Mouse (Mus musculus) olfactory bulb, adult 2 months (tissue): ENCODE results near the gene Prss57. TPM values are rescaled to one million over a fixed set of nuclear protein-coding genes. Genes with fewer than 3 reads are reported as not detected.
A peak's percentile ranks its signal among the peaks of the same experiment; 100 is the strongest.

Experiments used
- H3K27ac ChIP-seq: fragments of 200-500 bp; 2 replicates; pipeline ENCODE4 v1.5.1; 2012; ENCODE audit warnings: low read depth, low read length; ENCODE audit not compliant: insufficient read depth
- H3K4me1 ChIP-seq: fragments of 200-500 bp; 2 replicates; pipeline ENCODE4 v1.6.1; 2012; ENCODE audit warnings: low read length; ENCODE audit not compliant: control insufficient read depth, insufficient read depth
- H3K4me3 ChIP-seq: fragments of 200-500 bp; 2 replicates; pipeline ENCODE4 v1.5.1; 2012; ENCODE audit warnings: mild to moderate bottlenecking, low read depth, low read length, moderate library complexity; ENCODE audit not compliant: insufficient read depth
- CTCF ChIP-seq: fragments of 200-500 bp; IDR thresholded peaks from 2 replicates; pipeline ENCODE4 v1.5.1; 2012; ENCODE audit warnings: low read depth, mild to moderate bottlenecking, low read length, moderate library complexity; ENCODE audit not compliant: insufficient read depth
- POLR2A ChIP-seq: fragments of 200-500 bp; IDR thresholded peaks from 2 replicates; pipeline ENCODE4 v1.6.1; 2012; ENCODE audit warnings: mild to moderate bottlenecking, low read depth, low read length, moderate library complexity; ENCODE audit not compliant: insufficient read depth
- WGBS: fragments of 180-500 bp; shearing (Covaris S2); methylation state at CpG from one replicate; pipeline ENCODE4 v1.1.7; 2018; 5-methylcytosine and 5-hydroxymethylcytosine counted together
- polyA plus RNA-seq: library from polyadenylated mRNA; stranded (reverse); fragments of >200 nt; gene quantifications from 2 replicates; pipeline ENCODE4 v1.2.4, GENCODE M21; 2012; ENCODE audit warnings: low replicate concordance; ENCODE audit not compliant: missing spikeins, insufficient read depth, insufficient read length

Gene Prss57
- polyA plus RNA-seq, 1 experiment: not detected

DNA sequence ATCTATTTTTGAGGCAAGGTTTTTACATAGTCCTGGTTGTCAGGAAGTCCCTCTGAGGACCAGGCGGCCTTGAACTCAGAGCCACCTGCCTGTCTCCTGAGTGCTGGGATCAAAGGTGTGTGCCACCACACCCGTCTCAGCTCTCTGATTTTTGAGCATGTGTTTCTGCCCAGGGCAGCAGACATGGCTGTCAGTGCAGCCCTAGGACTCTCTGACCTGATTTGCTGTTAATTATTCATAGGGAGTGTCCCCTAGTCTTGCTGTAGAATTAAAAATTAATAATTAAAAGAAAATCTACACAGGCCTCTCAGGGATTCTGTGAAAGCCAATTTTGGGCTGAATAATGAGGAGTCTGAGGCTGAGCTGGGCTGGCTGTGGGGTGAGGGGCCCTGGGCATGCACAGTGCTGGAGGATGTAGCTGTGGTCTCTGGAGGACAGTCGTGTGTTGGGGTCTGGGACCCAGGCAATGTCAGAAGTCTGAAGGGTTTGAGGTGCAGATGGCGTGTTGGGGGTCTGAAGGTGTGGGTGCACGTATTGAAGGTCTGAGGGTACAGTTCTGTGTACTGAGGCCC is 23.6 kb upstream of the Prss57 start:
- Histone ChIP-seq H3K4me3 (no peak overlapping the region), H3K27ac (no peak overlapping the region), H3K4me1 (peaks cover 7% of the 10 kb centered on the region; the same call in 1 of the 2 replicates)
- 92% methylated on average over 5 of the region's 5 CpGs for WGBS
- TF ChIP-seq CTCF (no peak), POLR2A (no peak)

- no peak overlapping the region for H3K4me3 ChIP-seq
- TF ChIP-seq POLR2A: no peak
- TF ChIP-seq CTCF: peak; percentile 92
- WGBS: 26% methylated on average over 15 of the region's 15 CpGs
- H3K4me1 ChIP-seq: peaks cover 21% of the 10 kb centered on the region
- no peak overlapping the region for H3K27ac ChIP-seq
Observed at GRCm38 (mm10) chr10:79811736-79812637, 21.2 kb upstream of the Prss57 start.

- Histone ChIP-seq H3K4me1 (peaks cover 52% of the 10 kb centered on the region), H3K27ac (no peak overlapping the region)
Observed at GRCm38 (mm10) chr10:79808728-79809127, 18.0 kb upstream of the Prss57 start.

GRCm38 (mm10) chr10:79807826-79808225 is 17.1 kb upstream of the Prss57 start:
- no peak for TF ChIP-seq POLR2A
- no peak for TF ChIP-seq CTCF
- WGBS: 58% methylated on average over 11 of the region's 11 CpGs
- Histone ChIP-seq H3K4me3 (no peak overlapping the region), H3K27ac (peak overlapping the region; percentile 32; the same call in 1 of the 2 replicates), H3K4me1 (peaks cover 59% of the 10 kb centered on the region)

More at GRCm38 (mm10) chr10:79808728-79809127, 18.0 kb upstream of the Prss57 start:
- no peak for TF ChIP-seq CTCF
- no peak for TF ChIP-seq POLR2A
- WGBS: 84% methylated on average over 11 of the region's 11 CpGs
- H3K4me3 ChIP-seq: no peak overlapping the region

- WGBS: 84% methylated on average over 10 of the region's 10 CpGs
- peak overlapping the region; percentile 94; the same call in 1 of the 2 replicates for H3K27ac ChIP-seq
- TF ChIP-seq CTCF (no peak), POLR2A (no peak)
- no peak overlapping the region for H3K4me3 ChIP-seq
- H3K4me1 ChIP-seq: peaks cover 63% of the 10 kb centered on the region
Observed at GRCm38 (mm10) chr10:79806972-79807371, 16.2 kb upstream of the Prss57 start.

GRCm38 (mm10) chr10:79806331-79806730 is 15.6 kb upstream of the Prss57 start:
- WGBS: 88% methylated on average over 9 of the region's 9 CpGs
- Histone ChIP-seq H3K4me3 (no peak overlapping the region), H3K4me1 (peaks cover 68% of the 10 kb centered on the region), H3K27ac (peak overlapping the region; percentile 94; the same call in 1 of the 2 replicates)
- TF ChIP-seq POLR2A: no peak
- no peak for TF ChIP-seq CTCF

DNA sequence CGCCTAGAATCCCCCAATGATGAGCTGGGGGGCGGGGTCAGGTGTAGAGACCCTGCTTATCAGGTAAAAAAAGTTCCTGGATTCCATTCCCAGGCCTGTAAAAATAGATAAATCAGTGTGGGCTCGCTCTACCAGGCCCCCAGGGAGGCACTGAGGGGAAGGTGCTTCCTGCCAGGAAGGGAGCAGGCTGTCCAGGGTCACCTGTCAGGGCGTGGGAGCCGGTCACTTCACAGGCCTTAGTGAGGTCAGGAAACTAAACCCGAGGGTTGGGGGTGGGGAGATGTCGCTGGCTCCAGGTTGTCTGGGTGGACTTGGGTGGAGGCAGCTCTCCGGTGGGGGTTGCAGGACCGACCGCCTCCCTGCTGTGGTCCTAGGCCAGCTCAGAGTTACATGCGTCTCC is 14.9 kb upstream of the Prss57 start:
- TF ChIP-seq CTCF (no peak), POLR2A (no peak)
- WGBS: 70% methylated on average over 11 of the region's 11 CpGs
- H3K27ac ChIP-seq: peak overlapping the region; percentile 94
- no peak overlapping the region for H3K4me3 ChIP-seq
- peaks cover 72% of the 10 kb centered on the region for H3K4me1 ChIP-seq

DNA sequence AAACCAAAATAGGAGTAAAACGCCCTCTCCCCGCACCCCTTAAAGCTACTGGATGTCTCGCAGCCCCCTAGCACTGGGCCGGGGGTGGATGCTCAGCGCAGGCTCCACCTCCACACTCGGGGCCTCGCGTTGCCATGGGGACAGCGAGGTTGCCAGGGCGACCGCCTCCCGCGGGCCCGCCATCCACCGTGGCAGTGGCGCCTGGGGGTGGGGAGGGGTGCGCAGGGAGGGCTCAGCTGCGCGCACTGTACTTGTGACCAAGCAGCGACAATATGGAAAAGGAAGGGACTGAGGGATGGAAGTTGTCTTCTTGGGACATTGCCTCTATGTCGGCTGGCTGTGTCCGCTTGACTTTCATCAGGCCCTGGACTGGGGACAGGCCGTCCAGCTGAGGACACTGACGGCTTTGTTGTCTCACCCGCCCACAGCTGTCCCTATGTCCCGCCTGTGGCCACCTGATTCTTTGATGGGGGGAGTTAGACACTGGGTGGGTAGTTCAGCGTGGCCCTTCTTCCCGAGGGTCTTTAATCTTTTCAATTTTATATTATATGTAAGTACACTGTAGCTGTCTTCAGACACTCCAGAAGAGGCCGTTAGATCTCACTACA is 13.1 kb upstream of the Prss57 start:
- Histone ChIP-seq H3K27ac (peak overlapping the region; percentile 99), H3K4me1 (peaks cover 77% of the 10 kb centered on the region), H3K4me3 (peak overlapping the region; percentile 39)
- TF ChIP-seq POLR2A (peak; percentile 27; the same call in 1 of the 2 replicates), CTCF (no peak)
- 5% methylated on average over 29 of the region's 29 CpGs for WGBS

DNA sequence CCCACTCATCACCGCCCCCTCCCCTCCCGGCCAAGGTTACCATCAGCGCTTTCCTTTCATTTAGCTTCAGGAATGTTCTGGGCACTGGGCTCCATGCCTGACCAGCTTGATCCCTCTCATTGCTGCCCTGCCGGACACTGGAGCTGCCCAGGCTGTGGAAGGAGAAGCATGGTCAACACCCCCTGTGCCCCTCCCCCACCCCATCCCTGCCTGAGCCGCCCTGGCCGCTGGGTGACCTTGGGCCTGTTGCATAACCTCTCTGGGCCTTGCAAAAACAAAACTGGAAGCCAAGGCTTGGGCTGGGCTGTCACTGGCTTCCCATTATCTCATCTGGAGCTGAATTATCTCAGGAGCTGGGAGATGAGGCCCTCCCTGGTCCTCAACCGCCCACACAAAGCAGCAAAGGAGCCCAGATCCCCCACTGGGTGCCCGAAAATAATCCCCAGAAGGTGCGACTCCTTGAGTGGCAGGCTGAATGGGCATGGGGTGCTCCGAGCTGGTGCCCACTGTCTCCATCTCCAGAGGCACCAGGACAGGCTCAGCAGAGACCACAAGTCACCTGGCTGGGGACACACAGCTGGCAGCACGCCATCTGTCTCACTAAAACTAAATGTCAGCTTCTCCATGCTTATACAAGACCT is 11.7 kb upstream of the Prss57 start:
- peaks cover 74% of the 10 kb centered on the region for H3K4me1 ChIP-seq
- peak overlapping the region; percentile 99 for H3K27ac ChIP-seq
- WGBS: 18% methylated on average over 11 of the region's 11 CpGs
- TF ChIP-seq CTCF: no peak
- TF ChIP-seq POLR2A: no peak
- H3K4me3 ChIP-seq: peak overlapping the region; percentile 14; the same call in 1 of the 2 replicates
